Mouse (Mus musculus): ENCODE results near the gene Ikzf3. TPM values are rescaled to one million over a fixed set of nuclear protein-coding genes. Genes with fewer than 3 reads are reported as not detected.

The Ikzf3 gene
- polyA plus RNA-seq, 1 experiment from 2014 or later: 0.73 TPM

DNA sequence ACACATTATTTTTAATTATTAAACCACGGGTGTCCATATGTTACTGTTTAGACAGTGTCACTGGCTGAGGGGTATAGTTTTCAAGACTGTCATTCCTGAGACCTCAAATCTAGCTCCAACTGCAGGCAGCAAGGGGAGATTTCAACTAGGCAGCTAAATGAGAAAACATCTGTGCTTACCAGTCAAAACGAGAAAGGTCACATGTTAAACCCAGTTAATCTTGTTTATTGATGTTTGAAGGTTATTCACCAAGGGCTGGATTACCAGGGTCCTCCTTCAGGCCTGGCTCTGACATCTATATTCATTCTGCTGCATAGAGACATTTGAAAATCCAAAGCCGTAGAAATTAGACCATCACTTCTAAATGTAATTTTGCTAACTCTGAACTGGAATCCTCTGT is 40.9 kb downstream of the Ikzf3 start:
- no peaks in the 10 kb centered on the region for H3K9me3 ChIP-seq (ENCODE audit: control insufficient read depth, low read length)
- no peak overlapping the region for H3K9ac ChIP-seq (ENCODE audit: low read depth, low read length)
- H3K27me3 ChIP-seq (ENCODE audit: control insufficient read depth, insufficient read depth, low read length): no peaks in the 10 kb centered on the region
- no peak overlapping the region for H3K4me3 ChIP-seq (ENCODE audit: low read length)
- no peak overlapping the region for H3K27ac ChIP-seq (ENCODE audit: low read depth, low read length)
- no peak overlapping the region for H3K4me2 ChIP-seq (replicated peaks; ENCODE audit: low read depth, low read length)
- H3K36me3 ChIP-seq (ENCODE audit: control insufficient read depth, insufficient read depth, low read length): no peaks in the 10 kb centered on the region
- ATAC-seq (ENCODE audit: low FRiP score, low TSS enrichment): no peak
- H3K4me1 ChIP-seq (ENCODE audit: control insufficient read depth, insufficient read depth, low read length): no peaks in the 10 kb centered on the region
- WGBS: 38% methylated on average over 3 of the region's 3 CpGs

DNA sequence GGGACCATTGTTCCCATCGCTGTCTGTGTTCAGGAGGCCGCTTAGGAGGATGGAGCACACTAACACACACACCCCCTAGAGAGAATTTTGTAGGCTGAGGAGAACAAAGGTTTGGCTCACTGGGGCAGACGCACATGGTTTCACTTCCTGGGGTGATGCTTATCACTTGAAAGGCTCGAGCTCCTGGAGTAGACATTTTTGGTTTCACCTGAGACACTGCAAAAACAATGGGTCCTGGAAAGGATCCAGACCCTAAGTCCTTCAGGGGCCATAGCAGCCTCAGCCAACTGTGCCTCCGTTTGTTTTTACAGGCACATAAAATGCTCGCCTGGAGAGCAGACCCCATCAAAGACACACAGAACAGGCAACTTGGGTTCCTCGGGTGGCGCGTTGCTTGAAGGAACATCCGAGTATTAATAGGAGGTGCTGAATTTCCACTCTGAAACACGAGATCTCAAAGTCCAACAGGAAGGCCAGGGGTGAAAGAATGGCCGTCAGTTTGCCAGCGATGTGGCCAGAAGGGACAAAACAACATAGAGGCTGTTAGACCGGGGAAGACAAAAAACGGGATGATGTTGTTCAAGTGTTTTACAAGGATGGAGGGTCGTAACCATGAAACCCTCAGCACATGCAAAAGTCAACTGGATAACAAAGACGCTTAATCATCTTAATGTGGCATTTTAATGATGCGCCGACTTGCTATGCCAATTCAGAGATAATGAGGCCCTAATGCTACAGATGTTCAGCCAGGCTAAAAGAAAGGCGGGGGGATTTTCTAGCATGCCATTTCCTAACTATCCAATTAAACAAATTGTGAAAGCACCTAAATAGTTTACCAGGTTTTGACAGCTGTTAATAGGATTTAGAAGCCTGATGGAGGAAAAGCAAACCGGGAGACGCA is 48.2 kb downstream of the Ikzf3 start:
- Histone ChIP-seq H3K27me3 (ENCODE audit: control insufficient read depth, insufficient read depth, low read length) (no peaks in the 10 kb centered on the region), H3K27ac (ENCODE audit: low read depth, low read length) (peak overlapping the region; percentile 77; the same call in 1 of the 2 replicates), H3K9ac (ENCODE audit: low read depth, low read length) (no peak overlapping the region), H3K9me3 (ENCODE audit: control insufficient read depth, low read length) (no peaks in the 10 kb centered on the region), H3K4me1 (ENCODE audit: control insufficient read depth, insufficient read depth, low read length) (peaks cover 16% of the 10 kb centered on the region), H3K4me3 (ENCODE audit: low read length) (no peak overlapping the region), H3K36me3 (ENCODE audit: control insufficient read depth, insufficient read depth, low read length) (no peaks in the 10 kb centered on the region), H3K4me2 (replicated peaks; ENCODE audit: low read depth, low read length) (peak overlapping the region; percentile 15)
- 12% methylated on average over 22 of the region's 22 CpGs for WGBS
- peak; percentile 65; the same call in 1 of the 2 replicates for ATAC-seq (ENCODE audit: low FRiP score, low TSS enrichment)

DNA sequence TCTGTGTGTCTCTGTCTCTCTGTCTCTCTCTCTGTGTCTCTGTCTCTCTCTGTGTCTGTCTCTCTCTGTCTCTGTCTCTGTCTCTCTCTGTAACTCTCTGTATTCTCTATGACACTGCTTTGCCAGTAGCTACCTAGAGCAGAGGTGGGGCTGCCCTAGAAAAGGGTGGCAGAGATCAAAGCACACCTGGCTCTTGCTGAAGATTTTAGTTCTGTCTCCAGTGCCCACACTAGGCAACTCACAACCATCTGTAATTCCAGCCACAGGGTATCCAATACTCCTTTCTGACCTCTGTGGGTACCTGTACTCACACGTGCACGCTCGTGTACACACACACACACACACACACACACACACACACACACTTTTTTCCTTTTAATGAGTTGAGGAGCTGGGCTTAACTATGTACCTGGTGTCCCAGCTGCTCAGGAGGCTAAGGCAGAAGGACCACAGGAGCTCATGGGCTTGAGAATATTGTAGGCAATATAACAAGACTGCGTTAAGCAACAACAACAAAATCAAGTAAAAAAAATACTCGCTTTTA is 50.6 kb downstream of the Ikzf3 start:
- no peak for ATAC-seq (ENCODE audit: low FRiP score, low TSS enrichment)
- Histone ChIP-seq H3K9ac (ENCODE audit: low read depth, low read length) (no peak overlapping the region), H3K4me2 (replicated peaks; ENCODE audit: low read depth, low read length) (no peak overlapping the region), H3K36me3 (ENCODE audit: control insufficient read depth, insufficient read depth, low read length) (no peaks in the 10 kb centered on the region), H3K4me1 (ENCODE audit: control insufficient read depth, insufficient read depth, low read length) (peaks cover 24% of the 10 kb centered on the region), H3K4me3 (ENCODE audit: low read length) (no peak overlapping the region), H3K9me3 (ENCODE audit: control insufficient read depth, low read length) (no peaks in the 10 kb centered on the region), H3K27me3 (ENCODE audit: control insufficient read depth, insufficient read depth, low read length) (no peaks in the 10 kb centered on the region; the same call in 1 of the 2 replicates), H3K27ac (ENCODE audit: low read depth, low read length) (no peak overlapping the region)
- WGBS: 84% methylated on average over 5 of the region's 5 CpGs

DNA sequence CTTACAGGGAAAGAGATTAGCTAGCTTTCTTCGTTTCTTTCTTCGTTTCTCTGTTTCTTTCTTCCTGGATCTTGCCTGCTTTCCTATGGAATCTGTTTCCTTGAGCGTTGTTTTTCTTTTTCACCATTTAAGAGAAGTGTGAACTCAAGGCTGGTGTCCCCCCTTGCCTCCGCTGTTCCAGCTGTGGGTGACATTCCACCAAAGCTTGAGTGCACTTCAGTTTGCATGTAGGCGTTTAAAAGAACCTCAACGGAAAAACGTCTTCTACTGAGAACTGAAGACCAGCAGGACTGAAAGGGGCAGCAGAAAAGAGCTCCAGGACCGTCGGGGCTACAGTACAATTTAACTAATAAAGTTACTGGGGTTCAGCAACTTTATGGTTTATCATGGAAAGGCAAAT is 52.4 kb downstream of the Ikzf3 start:
- H3K36me3 ChIP-seq (ENCODE audit: control insufficient read depth, insufficient read depth, low read length): no peaks in the 10 kb centered on the region
- peak overlapping the region; percentile 69 for H3K27ac ChIP-seq (ENCODE audit: low read depth, low read length)
- no peak for ATAC-seq (ENCODE audit: low FRiP score, low TSS enrichment)
- 34% methylated on average over 9 of the region's 9 CpGs for WGBS
- peaks cover 24% of the 10 kb centered on the region for H3K4me1 ChIP-seq (ENCODE audit: control insufficient read depth, insufficient read depth, low read length)
- H3K9ac ChIP-seq (ENCODE audit: low read depth, low read length): no peak overlapping the region
- no peak overlapping the region for H3K4me2 ChIP-seq (replicated peaks; ENCODE audit: low read depth, low read length)
- no peaks in the 10 kb centered on the region for H3K9me3 ChIP-seq (ENCODE audit: control insufficient read depth, low read length)
- H3K27me3 ChIP-seq (ENCODE audit: control insufficient read depth, insufficient read depth, low read length): no peaks in the 10 kb centered on the region; the same call in 1 of the 2 replicates
- H3K4me3 ChIP-seq (ENCODE audit: low read length): no peak overlapping the region

DNA sequence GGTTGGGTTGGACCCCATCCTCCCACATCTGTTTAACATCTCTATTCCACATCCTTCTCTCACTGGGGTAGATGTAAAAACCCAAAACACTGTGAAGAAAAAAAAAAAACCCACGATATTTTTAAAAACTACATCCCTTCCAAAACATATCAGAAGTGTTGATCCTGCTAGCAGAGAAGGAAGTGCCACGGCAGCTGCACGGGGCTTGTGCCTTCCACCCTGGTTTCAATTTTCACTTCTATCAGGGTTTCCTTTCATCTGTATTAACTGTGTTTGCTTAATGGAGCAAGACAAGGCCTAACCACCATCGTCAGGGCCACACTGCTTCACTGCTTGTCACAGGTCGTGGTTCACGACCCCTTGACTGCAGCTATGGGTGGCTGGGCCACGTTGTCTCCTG is 52.9 kb downstream of the Ikzf3 start:
- peak overlapping the region; percentile 69; the same call in 1 of the 2 replicates for H3K27ac ChIP-seq (ENCODE audit: low read depth, low read length)
- H3K9me3 ChIP-seq (ENCODE audit: control insufficient read depth, low read length): no peaks in the 10 kb centered on the region
- no peaks in the 10 kb centered on the region for H3K36me3 ChIP-seq (ENCODE audit: control insufficient read depth, insufficient read depth, low read length)
- H3K4me3 ChIP-seq (ENCODE audit: low read length): no peak overlapping the region
- peaks cover 24% of the 10 kb centered on the region for H3K4me1 ChIP-seq (ENCODE audit: control insufficient read depth, insufficient read depth, low read length)
- no peak overlapping the region for H3K4me2 ChIP-seq (replicated peaks; ENCODE audit: low read depth, low read length)
- 4% methylated on average over 7 of the region's 7 CpGs for WGBS
- no peaks in the 10 kb centered on the region; the same call in 1 of the 2 replicates for H3K27me3 ChIP-seq (ENCODE audit: control insufficient read depth, insufficient read depth, low read length)
- ATAC-seq (ENCODE audit: low FRiP score, low TSS enrichment): peak; percentile 85
- H3K9ac ChIP-seq (ENCODE audit: low read depth, low read length): no peak overlapping the region

DNA sequence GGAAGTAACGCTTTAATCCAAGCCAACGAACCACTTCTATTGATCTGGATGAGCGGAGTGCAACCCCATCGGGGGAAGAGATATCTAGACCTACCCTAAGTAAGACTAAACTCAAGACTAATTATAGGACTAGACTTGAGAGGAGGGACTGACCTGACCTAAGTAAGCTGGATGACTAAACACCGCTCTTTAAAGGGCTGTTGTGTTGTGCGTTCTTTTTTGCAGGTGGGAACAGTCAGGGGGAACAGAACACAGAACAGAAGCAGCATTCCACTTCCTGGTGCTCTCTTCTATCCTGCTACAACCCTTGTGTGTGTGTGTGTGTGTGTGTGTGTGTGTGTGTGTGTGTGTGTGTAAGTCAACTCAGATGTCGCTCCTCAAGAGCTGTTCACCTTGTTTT is 54.3 kb downstream of the Ikzf3 start:
- Histone ChIP-seq H3K9ac (ENCODE audit: low read depth, low read length) (no peak overlapping the region), H3K4me2 (replicated peaks; ENCODE audit: low read depth, low read length) (no peak overlapping the region), H3K9me3 (ENCODE audit: control insufficient read depth, low read length) (no peaks in the 10 kb centered on the region), H3K4me1 (ENCODE audit: control insufficient read depth, insufficient read depth, low read length) (peaks cover 17% of the 10 kb centered on the region), H3K27me3 (ENCODE audit: control insufficient read depth, insufficient read depth, low read length) (no peaks in the 10 kb centered on the region; the same call in 1 of the 2 replicates), H3K4me3 (ENCODE audit: low read length) (no peak overlapping the region), H3K27ac (ENCODE audit: low read depth, low read length) (no peak overlapping the region), H3K36me3 (ENCODE audit: control insufficient read depth, insufficient read depth, low read length) (no peaks in the 10 kb centered on the region)
- ATAC-seq (ENCODE audit: low FRiP score, low TSS enrichment): no peak
- WGBS: 55% methylated on average over 7 of the region's 7 CpGs

DNA sequence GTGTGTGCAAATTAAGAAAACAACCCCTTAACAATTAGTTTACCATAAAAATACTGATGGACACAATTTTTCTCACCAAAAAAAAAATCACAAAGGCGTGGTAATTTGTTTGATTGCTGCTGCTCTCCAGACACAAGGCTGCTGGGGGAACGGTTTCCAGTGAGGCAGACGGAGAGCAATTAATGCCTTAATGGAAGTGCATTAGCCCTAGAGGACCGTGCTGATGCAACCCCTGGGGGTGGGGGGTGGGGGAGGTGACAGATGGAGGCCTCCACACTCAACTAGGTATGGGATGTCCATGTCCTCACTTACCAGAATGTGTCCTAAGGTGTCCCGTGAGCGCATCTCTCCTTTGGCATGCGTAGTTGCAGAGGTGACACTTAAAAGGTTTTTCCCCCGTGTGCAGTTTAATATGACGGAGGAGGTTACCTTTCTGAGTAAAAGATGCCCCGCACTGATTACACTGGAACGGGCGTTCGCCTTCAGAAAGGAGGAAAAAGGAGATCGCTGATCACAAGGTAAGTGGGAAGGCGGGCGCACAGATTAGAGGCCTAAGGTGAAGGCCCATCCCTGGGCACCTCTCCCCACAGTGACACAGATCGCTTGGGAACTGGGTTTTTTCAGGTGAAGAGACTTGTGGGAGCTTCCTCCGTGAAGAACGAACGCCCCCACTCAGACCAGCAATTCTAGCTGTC is 57.1 kb downstream of the Ikzf3 start:
- Histone ChIP-seq H3K27me3 (ENCODE audit: control insufficient read depth, insufficient read depth, low read length) (no peaks in the 10 kb centered on the region; the same call in 1 of the 2 replicates), H3K27ac (ENCODE audit: low read depth, low read length) (no peak overlapping the region), H3K4me3 (ENCODE audit: low read length) (no peak overlapping the region), H3K9me3 (ENCODE audit: control insufficient read depth, low read length) (no peaks in the 10 kb centered on the region), H3K9ac (ENCODE audit: low read depth, low read length) (no peak overlapping the region), H3K4me1 (ENCODE audit: control insufficient read depth, insufficient read depth, low read length) (peaks cover 13% of the 10 kb centered on the region), H3K36me3 (ENCODE audit: control insufficient read depth, insufficient read depth, low read length) (no peaks in the 10 kb centered on the region), H3K4me2 (replicated peaks; ENCODE audit: low read depth, low read length) (no peak overlapping the region)
- no peak for ATAC-seq (ENCODE audit: low FRiP score, low TSS enrichment)
- 52% methylated on average over 20 of the region's 20 CpGs for WGBS

DNA sequence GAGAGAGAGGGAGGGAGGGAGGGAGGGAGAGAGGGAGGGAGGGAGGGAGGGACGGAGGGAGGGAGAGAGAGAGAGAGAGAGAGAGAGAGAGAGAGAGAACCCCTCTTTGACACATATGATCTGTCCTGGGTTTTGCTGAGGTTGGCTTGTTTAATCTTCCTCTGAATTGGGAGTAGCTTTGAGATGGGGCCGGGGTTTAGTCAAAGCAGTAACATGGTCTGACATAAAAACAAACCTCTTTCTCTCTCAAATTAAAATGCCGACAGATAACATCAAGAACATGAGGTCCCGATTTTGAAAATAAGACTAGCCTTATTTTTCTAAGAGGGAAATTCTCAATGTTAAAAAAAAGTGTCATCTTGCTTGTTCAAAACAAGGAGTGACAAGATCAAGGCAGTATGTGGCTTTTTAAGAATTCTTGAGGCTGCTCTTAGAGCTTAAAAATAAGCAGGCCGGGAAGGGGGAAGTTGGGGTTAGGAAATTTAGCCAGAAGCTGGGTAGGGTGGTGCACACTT is 58.2 kb downstream of the Ikzf3 start:
- no peak for ATAC-seq (ENCODE audit: low FRiP score, low TSS enrichment)
- Histone ChIP-seq H3K9ac (ENCODE audit: low read depth, low read length) (no peak overlapping the region), H3K4me3 (ENCODE audit: low read length) (no peak overlapping the region), H3K4me1 (ENCODE audit: control insufficient read depth, insufficient read depth, low read length) (peaks cover 8% of the 10 kb centered on the region; the same call in 1 of the 2 replicates), H3K9me3 (ENCODE audit: control insufficient read depth, low read length) (no peaks in the 10 kb centered on the region), H3K36me3 (ENCODE audit: control insufficient read depth, insufficient read depth, low read length) (no peaks in the 10 kb centered on the region), H3K27me3 (ENCODE audit: control insufficient read depth, insufficient read depth, low read length) (no peaks in the 10 kb centered on the region; the same call in 1 of the 2 replicates), H3K27ac (ENCODE audit: low read depth, low read length) (no peak overlapping the region), H3K4me2 (replicated peaks; ENCODE audit: low read depth, low read length) (no peak overlapping the region)
- WGBS: 72% methylated on average over 5 of the region's 5 CpGs

Data from kidney, embryonic 14.5 days (tissue).